Mouse (Mus musculus) limb, embryonic 13.5 days (tissue): ENCODE measurements around the gene Cdk1. TPM values are rescaled to one million over a fixed set of nuclear protein-coding genes. Genes with fewer than 3 reads are reported as not detected.

Experiments used
- ATAC-seq: fragments of 200-750 bp; cut with Nextera tagmentation; 2 replicates; pipeline ENCODE4 v1.8.0; 2017; ENCODE audit warnings: low read depth, moderate number of reproducible peaks, moderate TSS enrichment; ENCODE audit not compliant: low FRiP score
- H3K27ac ChIP-seq: fragments of 300-500 bp; sonication (generic); 2 replicates; pipeline ENCODE4 v1.5.1; 2015; ENCODE audit warnings: inconsistent platforms, mild to moderate bottlenecking, moderate library complexity
- H3K27me3 ChIP-seq: fragments of 300-500 bp; sonication (generic); 2 replicates; pipeline ENCODE4 v1.6.1; 2015; ENCODE audit warnings: mild to moderate bottlenecking, inconsistent platforms
- H3K36me3 ChIP-seq: fragments of 300-500 bp; sonication (generic); 2 replicates; pipeline ENCODE4 v1.6.1; 2015; ENCODE audit warnings: inconsistent platforms, mild to moderate bottlenecking, moderate library complexity
- H3K4me1 ChIP-seq: fragments of 300-500 bp; sonication (generic); 2 replicates; pipeline ENCODE4 v1.6.1; 2015; ENCODE audit warnings: inconsistent platforms
- H3K4me2 ChIP-seq: fragments of 300-500 bp; sonication (generic); replicated peaks from 2 replicates; pipeline ENCODE4 v1.6.1; 2015; ENCODE audit warnings: inconsistent platforms, mild to moderate bottlenecking, moderate library complexity
- H3K4me3 ChIP-seq: fragments of 300-500 bp; sonication (generic); 2 replicates; pipeline ENCODE4 v1.5.1; 2015; ENCODE audit warnings: moderate library complexity, mild to moderate bottlenecking, inconsistent platforms
- H3K9ac ChIP-seq: fragments of 300-500 bp; sonication (generic); 2 replicates; pipeline ENCODE4 v1.6.1; 2015; ENCODE audit warnings: mild to moderate bottlenecking, inconsistent platforms
- H3K9me3 ChIP-seq: fragments of 300-500 bp; sonication (generic); 2 replicates; pipeline ENCODE4 v1.6.1; 2016; ENCODE audit warnings: inconsistent platforms
- whole genome bisulfite sequencing: fragments of 180-500 bp; shearing (Covaris S2); methylation state at CpG from one replicate; pipeline ENCODE4 v1.1.7; 2015; 5-methylcytosine and 5-hydroxymethylcytosine counted together
- polyA plus RNA-seq: library from polyadenylated mRNA; unstranded; fragments of >200 nt; fragmentation: Nextera tagmentation; extraction: Ambion mirVana; gene quantifications from 2 replicates; pipeline ENCODE4 v1.2.1, GENCODE M21; 2015

Gene Cdk1
- polyA plus RNA-seq, 1 experiment from 2014 or later: 396 TPM

DNA sequence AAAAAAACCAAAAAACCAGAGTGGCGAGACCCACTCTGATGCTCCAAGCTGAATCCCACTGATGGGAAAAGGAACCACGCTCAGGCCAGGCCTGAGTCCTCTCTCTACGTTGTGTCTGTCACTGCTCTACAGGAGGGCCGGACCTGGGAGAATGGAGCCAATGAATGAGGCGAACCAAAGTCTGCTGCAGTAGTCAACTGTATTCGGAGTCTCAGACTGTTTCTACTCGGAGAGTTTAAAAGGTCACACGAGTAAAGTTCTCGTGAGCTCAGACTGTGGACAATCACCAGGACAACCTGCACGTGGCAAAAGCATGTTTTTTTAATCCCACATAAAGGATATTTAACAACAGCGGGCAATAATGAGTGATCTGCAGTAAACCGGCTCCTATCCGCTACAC, 28.8 kb downstream of the Cdk1 start:
- no peak for ATAC-seq
- Histone ChIP-seq H3K9ac (no peak overlapping the region), H3K4me1 (peaks cover 20% of the 10 kb centered on the region), H3K27ac (no peak overlapping the region), H3K4me3 (no peak overlapping the region), H3K27me3 (no peaks in the 10 kb centered on the region), H3K4me2 (no peak overlapping the region), H3K9me3 (no peaks in the 10 kb centered on the region), H3K36me3 (no peaks in the 10 kb centered on the region)
- WGBS: 63% methylated on average over 13 of the region's 13 CpGs

DNA sequence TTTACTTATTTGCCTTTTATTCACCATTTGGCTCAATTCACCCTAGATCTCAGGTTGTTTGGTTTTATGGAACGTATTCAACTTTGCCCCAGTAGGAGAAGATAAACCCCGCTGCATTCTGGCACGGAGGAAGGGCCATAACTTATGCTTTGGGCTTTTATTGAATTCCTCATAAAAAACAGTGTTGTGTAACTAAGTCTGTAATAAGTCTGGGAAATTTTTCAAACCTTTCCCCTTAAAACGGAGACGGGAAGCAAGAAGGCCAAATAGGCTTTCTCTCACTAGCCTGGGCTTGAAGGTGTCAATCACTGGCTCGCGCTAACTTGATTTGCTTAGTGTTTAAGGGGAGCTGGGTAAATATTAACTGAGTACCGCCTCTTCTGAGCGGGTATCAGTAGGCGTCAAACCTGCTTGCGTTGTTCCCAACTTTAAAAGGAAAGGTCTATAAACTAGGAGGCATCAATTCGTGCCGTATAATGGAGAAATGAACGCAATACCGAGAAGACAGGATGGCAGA, 31.2 kb downstream of the Cdk1 start:
- peak overlapping the region; percentile 73; the same call in 1 of the 2 replicates for H3K27ac ChIP-seq
- H3K9ac ChIP-seq: no peak overlapping the region
- H3K36me3 ChIP-seq: no peaks in the 10 kb centered on the region
- peaks cover 20% of the 10 kb centered on the region for H3K4me1 ChIP-seq
- no peak; the same call in 1 of the 2 replicates for ATAC-seq
- peak overlapping the region; percentile 52 for H3K4me2 ChIP-seq
- peak overlapping the region; percentile 22 for H3K4me3 ChIP-seq
- no peaks in the 10 kb centered on the region for H3K27me3 ChIP-seq
- no peaks in the 10 kb centered on the region; the same call in 1 of the 2 replicates for H3K9me3 ChIP-seq
- 30% methylated on average over 15 of the region's 15 CpGs for WGBS

DNA sequence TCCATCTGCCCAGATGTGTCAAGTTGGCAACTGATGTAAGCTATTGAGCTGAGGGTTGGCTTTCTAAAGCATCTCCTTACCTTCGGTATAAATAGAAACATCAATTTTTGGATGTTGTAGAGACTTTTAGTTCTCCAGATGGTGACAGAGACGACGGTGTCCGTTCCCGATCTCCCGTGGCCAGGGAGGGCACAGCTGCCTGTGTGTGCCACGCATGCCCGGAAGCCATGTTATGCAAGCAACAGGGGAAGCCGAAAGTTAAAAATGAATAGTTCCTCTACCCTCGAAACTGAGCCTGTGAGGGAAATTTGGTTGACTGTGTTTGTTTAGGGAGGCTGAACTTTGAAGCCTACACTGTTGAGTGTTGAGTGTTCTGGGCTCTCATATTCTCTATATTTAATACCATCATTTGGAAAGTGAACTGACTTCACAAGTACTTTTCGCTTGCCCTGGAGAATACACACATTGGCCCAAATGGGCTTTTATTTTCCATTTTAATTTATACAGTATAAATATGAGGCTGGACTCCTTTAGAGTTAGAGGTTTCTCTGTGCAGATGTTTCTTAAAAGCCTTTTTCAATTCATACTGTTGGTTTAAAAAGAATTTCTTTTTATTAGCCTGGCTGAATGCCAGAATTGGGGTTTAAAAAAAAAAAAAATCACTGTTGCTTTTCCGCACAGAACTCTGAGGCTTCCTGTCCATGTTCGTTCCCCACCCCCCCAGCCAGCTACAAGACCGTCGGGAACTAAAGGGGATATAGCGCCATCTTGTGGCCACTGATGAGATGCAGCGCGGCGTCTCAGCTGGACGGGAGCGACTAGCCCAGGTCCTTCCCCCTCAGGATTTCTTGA, 31.8 kb downstream of the Cdk1 start:
- Histone ChIP-seq H3K9ac (no peak overlapping the region), H3K27me3 (no peaks in the 10 kb centered on the region), H3K4me2 (peak overlapping the region; percentile 52), H3K4me3 (peak overlapping the region; percentile 22), H3K9me3 (no peaks in the 10 kb centered on the region; the same call in 1 of the 2 replicates), H3K36me3 (no peaks in the 10 kb centered on the region), H3K4me1 (peaks cover 20% of the 10 kb centered on the region), H3K27ac (peak overlapping the region; percentile 89)
- peak; percentile 93 for ATAC-seq
- WGBS: 34% methylated on average over 21 of the region's 21 CpGs

DNA sequence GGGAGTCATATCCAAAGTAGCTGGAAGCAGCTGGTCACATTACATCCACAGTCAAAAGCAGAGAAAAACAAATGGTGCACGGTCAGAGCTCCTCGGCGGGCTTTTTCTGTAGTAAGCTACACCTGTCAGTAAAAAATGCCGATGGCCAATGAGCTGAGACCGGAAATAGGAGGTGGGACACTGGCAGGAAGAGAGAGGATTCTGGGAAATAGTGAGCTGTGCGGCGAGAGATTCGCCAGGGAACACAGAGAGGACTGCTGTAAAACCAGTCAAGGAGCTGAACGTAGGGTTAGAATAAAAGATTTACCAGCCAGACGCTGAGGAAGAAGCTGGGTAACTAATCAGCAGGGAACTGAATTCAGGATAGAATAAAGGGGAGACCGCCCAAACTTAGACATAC, 34.2 kb downstream of the Cdk1 start:
- Histone ChIP-seq H3K27ac (no peak overlapping the region), H3K27me3 (no peaks in the 10 kb centered on the region), H3K4me1 (peaks cover 38% of the 10 kb centered on the region), H3K9ac (no peak overlapping the region), H3K36me3 (no peaks in the 10 kb centered on the region), H3K4me3 (no peak overlapping the region), H3K4me2 (no peak overlapping the region), H3K9me3 (no peaks in the 10 kb centered on the region; the same call in 1 of the 2 replicates)
- WGBS: 87% methylated on average over 11 of the region's 11 CpGs
- no peak for ATAC-seq

DNA sequence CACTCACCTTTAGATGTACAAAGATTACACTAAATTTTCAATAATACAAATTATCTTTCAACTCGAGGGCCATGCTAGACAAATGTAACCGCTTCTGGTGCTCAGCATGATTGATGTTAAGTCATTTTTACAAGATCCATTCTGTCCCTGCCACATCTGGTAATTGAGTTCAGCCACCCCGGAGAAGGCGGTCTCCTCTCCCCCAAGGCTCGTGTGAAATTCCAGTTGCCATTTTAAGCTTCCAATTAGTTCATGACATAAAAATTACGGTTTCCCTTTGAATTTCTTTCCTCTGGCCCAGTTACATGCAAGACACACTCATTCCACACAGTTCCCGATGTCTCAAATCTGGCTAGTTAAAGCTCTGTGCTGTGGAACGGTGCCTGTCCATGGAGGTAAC, 38.8 kb downstream of the Cdk1 start:
- WGBS: 14% methylated on average over 8 of the region's 8 CpGs
- no peaks in the 10 kb centered on the region for H3K27me3 ChIP-seq
- H3K36me3 ChIP-seq: no peaks in the 10 kb centered on the region
- H3K4me2 ChIP-seq: peak overlapping the region; percentile 43
- H3K9me3 ChIP-seq: no peaks in the 10 kb centered on the region; the same call in 1 of the 2 replicates
- peaks cover 22% of the 10 kb centered on the region for H3K4me1 ChIP-seq
- H3K27ac ChIP-seq: peak overlapping the region; percentile 75
- no peak overlapping the region for H3K4me3 ChIP-seq
- H3K9ac ChIP-seq: no peak overlapping the region
- peak; percentile 44; the same call in 1 of the 2 replicates for ATAC-seq

DNA sequence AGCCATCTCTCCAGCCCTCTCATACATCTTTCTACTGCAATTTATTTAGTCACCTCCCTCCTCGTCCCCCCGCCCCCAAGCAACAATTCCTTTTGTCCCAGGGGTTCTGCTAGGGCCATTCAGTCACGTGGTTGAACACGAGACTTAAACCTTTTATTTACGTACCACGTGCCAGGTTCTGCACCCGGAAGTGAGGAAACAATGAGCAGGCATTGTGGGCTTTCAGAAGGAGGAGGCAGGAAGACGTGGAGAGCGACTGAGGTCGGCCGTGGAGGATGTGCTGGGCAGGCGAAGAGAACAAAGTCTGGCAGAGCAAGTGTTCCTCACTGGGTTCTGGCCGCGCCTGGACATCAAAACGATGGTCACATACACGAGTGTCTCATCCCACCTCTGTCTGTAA, 40.9 kb downstream of the Cdk1 start:
- Histone ChIP-seq H3K36me3 (no peaks in the 10 kb centered on the region), H3K4me2 (no peak overlapping the region), H3K9ac (no peak overlapping the region), H3K9me3 (no peaks in the 10 kb centered on the region), H3K27ac (no peak overlapping the region), H3K4me3 (no peak overlapping the region), H3K4me1 (peaks cover 22% of the 10 kb centered on the region), H3K27me3 (no peaks in the 10 kb centered on the region)
- ATAC-seq: no peak
- 78% methylated on average over 16 of the region's 16 CpGs for WGBS

DNA sequence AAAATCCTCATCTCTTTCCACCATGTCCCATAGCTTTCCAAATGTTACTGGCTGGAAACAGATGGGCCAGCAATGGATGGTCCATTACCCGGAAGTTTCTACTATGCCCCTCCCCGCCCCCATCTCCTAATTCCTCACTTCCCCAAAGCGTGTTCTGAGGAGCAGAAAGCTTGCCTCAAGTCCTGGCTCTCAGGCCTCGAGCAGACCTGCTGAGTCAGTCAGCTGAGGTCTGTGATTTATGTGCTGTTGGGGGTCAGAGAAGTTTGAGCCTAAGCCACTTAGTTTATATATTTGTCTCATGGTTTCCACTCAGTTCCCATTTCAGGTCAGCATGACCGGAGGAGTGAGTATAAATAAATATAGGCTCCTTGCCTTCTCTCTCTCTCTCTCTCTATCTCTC, 43.6 kb downstream of the Cdk1 start:
- no peaks in the 10 kb centered on the region for H3K9me3 ChIP-seq
- no peaks in the 10 kb centered on the region for H3K27me3 ChIP-seq
- peaks cover 16% of the 10 kb centered on the region for H3K4me1 ChIP-seq
- no peaks in the 10 kb centered on the region for H3K36me3 ChIP-seq
- H3K9ac ChIP-seq: no peak overlapping the region
- no peak overlapping the region for H3K4me2 ChIP-seq
- ATAC-seq: no peak
- H3K4me3 ChIP-seq: no peak overlapping the region
- no peak overlapping the region for H3K27ac ChIP-seq
- WGBS: 55% methylated on average over 5 of the region's 5 CpGs

DNA sequence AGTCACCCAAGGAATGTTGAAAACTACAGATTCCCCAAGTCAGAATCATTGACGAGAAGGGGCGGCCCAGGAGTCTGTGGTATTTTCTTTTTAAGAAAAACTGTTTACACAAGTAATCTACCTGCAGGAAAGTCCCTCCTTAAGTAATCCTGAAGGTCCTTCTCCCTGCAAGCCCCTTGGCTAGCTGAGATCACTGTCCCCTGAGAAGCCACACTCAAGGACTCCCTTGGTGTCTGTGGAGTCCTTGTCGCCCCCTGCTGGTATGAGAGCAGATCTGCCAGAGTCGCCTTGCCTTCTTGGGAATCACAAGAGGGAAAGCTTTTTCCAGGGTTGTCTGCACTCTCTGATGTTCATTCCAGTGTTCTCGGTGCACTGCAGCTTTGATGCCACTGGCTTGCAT, 45.7 kb downstream of the Cdk1 start:
- peak; percentile 28; the same call in 1 of the 2 replicates for ATAC-seq
- Histone ChIP-seq H3K9ac (no peak overlapping the region), H3K9me3 (no peaks in the 10 kb centered on the region), H3K4me2 (no peak overlapping the region), H3K4me1 (peaks cover 6% of the 10 kb centered on the region; the same call in 1 of the 2 replicates), H3K27ac (no peak overlapping the region), H3K27me3 (no peaks in the 10 kb centered on the region), H3K36me3 (no peaks in the 10 kb centered on the region), H3K4me3 (no peak overlapping the region)
- 48% methylated on average over 5 of the region's 5 CpGs for WGBS

DNA sequence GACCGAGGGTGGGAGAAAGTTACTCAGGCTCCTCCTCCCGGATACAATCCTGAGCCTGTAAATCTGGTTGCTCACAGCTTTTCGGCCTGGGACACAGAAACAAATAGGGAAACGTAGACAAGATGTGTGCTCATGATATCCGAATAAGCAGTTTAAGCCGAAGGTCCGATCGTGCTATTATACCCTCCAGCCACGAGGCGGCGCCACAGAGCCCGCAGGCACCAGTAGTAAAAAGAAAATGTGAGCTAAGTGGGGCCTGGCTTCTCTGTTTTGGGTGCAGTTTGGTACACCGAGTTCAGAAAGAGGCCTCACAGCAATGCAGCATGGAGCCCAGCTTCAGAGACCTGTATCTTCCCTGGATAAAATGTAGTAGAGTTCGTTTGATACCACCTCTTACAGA, 46.5 kb downstream of the Cdk1 start:
- no peak for ATAC-seq
- 50% methylated on average over 14 of the region's 14 CpGs for WGBS
- no peaks in the 10 kb centered on the region for H3K9me3 ChIP-seq
- H3K4me1 ChIP-seq: peaks cover 6% of the 10 kb centered on the region; the same call in 1 of the 2 replicates
- H3K4me3 ChIP-seq: no peak overlapping the region
- H3K36me3 ChIP-seq: no peaks in the 10 kb centered on the region
- H3K27ac ChIP-seq: no peak overlapping the region
- H3K27me3 ChIP-seq: no peaks in the 10 kb centered on the region
- no peak overlapping the region for H3K9ac ChIP-seq
- no peak overlapping the region for H3K4me2 ChIP-seq

DNA sequence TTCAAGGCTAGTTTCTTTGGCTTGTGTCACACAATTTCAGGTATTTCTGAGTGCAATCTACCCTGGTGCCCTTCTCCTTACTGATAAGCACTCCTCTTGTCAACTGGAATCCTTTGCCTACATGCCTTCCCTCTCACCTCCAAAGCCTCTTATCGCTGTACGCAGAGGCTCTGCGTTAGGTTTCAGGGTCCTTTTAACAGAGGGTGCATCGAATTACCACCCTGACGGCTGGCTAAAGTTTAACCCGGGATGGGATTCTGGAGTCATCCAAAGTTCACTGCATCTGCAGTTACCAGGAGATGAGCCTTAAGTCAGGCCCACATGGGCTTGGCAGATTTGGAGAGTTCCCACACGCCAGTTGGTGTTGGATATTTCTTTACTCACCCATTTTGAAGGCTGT, 47.1 kb downstream of the Cdk1 start:
- Histone ChIP-seq H3K9ac (no peak overlapping the region), H3K4me1 (peaks cover 6% of the 10 kb centered on the region; the same call in 1 of the 2 replicates), H3K36me3 (no peaks in the 10 kb centered on the region), H3K4me3 (no peak overlapping the region), H3K27ac (no peak overlapping the region), H3K9me3 (no peaks in the 10 kb centered on the region), H3K27me3 (no peaks in the 10 kb centered on the region), H3K4me2 (no peak overlapping the region)
- 33% methylated on average over 7 of the region's 7 CpGs for WGBS
- no peak for ATAC-seq

DNA sequence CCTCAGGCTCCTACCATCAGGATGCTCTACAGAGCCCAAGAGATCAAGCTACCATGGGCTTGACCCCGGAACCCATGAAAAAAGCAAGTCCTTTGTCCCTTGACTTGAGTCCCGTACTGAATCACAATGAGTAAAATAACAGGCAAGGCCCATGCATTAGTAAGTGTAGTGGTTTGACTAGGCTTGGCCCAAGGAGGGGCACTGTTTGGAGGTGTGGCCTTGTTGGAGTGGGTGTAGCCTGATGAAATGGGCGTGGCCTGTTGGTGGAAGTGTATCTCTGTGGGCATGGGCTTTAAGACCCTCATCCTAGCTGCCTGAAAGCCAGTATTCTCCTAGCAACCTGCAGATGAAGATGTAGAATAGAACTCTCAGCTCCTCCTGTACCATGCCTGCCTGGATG, 47.9 kb downstream of the Cdk1 start:
- H3K9me3 ChIP-seq: no peaks in the 10 kb centered on the region
- 84% methylated on average over 3 of the region's 3 CpGs for WGBS

DNA sequence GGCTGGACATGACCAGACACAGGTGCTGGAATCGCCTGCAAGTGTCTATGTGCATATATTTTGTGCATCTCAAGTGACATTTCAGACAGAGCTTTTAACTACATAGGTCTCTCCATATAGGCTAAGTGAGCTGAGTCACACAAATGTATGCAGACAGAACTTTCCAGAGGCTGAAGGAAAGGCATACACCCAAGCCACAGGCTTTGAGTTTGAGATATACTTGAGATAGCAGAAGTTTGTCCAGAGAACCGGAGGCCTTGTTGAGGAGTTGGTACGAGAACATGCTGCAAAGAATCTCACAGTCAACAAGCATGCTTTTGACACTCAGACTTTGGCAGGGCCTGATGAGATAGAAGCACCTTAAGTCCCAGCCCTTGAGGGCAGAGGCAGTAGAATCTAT, 50.1 kb downstream of the Cdk1 start:
- no peaks in the 10 kb centered on the region for H3K27me3 ChIP-seq
- no peaks in the 10 kb centered on the region for H3K9me3 ChIP-seq
- ATAC-seq: no peak
- no peak overlapping the region for H3K9ac ChIP-seq
- H3K4me1 ChIP-seq: peaks cover 6% of the 10 kb centered on the region; the same call in 1 of the 2 replicates
- 91% methylated on average over 3 of the region's 3 CpGs for WGBS
- no peaks in the 10 kb centered on the region for H3K36me3 ChIP-seq
- H3K27ac ChIP-seq: no peak overlapping the region
- no peak overlapping the region for H3K4me3 ChIP-seq
- H3K4me2 ChIP-seq: no peak overlapping the region

More for the DNA sequence above, 47.9 kb downstream of the Cdk1 start:
- Histone ChIP-seq H3K4me1 (peaks cover 6% of the 10 kb centered on the region; the same call in 1 of the 2 replicates), H3K9ac (no peak overlapping the region), H3K4me2 (no peak overlapping the region), H3K36me3 (no peaks in the 10 kb centered on the region), H3K27ac (no peak overlapping the region), H3K4me3 (no peak overlapping the region), H3K27me3 (no peaks in the 10 kb centered on the region)
- ATAC-seq: no peak
